Mouse (Mus musculus) activated CD4-positive, CD25-positive, alpha-beta regulatory T cell, adult 9 weeks (primary cell): ENCODE measurements around the gene Lrrc10b. TPM values are rescaled to one million over a fixed set of nuclear protein-coding genes. Genes with fewer than 3 reads are reported as not detected.

Experiments
- polyA plus RNA-seq: library from polyadenylated mRNA; unstranded; fragments of 100-300 nt; shearing (Covaris generic); gene quantifications from one replicate; pipeline ENCODE4 v1.2.1, GENCODE M21; 2017

Gene Lrrc10b
- polyA plus RNA-seq, result not detected

GRCm38 (mm10) chr19:10456752-10457483 lies at the start of gene Lrrc10b:
TSS of gene Lrrc10b (minus strand) at chr19:10457473.

DNA sequence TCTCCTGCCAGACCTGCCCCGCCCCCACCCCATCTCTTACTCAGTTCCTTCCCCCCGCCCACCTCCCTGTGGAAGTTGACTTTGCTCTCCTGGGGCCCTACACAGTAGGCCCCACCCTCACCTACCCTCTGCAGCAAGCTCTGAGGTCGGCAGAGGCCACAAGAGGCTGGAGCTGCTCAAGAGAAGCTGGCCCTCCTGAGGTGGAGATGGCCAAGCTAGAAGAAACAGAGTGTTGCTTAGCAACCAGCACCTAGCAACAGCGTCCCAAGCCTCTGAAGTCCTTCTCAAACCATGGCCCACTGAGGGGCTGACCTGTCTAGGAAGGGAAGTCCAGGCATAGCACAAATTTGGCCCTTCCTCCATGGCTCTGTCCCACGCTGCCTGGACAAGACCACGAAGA lies 25.4 kb upstream of the Lrrc10b start, which contains the start of gene Ppp1r32:
Ppp1r32 (minus strand) TSS at position 226 of the 400 bp plus-strand sequence.

Other genes with a start within 250 kb of the Lrrc10b start
- gene Myrf, start 216.7 kb downstream of the Lrrc10b start, polyA plus RNA-seq, result not detected
- gene Dagla, start 152.6 kb downstream of the Lrrc10b start, polyA plus RNA-seq, result 0.11 TPM
- not detected for gene Syt7, start 68.4 kb downstream of the Lrrc10b start, polyA plus RNA-seq
- gene Ppp1r32, start 25.5 kb upstream of the Lrrc10b start, polyA plus RNA-seq, result 0.34 TPM
- gene Cpsf7, start 67.8 kb upstream of the Lrrc10b start, polyA plus RNA-seq, result 34.1 TPM
- gene Sdhaf2, start 68.7 kb upstream of the Lrrc10b start, polyA plus RNA-seq, result 102 TPM
- 11.6 TPM for gene Tmem216, start 98.8 kb upstream of the Lrrc10b start, polyA plus RNA-seq
- gene Cyb561a3, start 119.7 kb upstream of the Lrrc10b start, polyA plus RNA-seq, result 53.7 TPM
- gene Tmem138, start 119.9 kb upstream of the Lrrc10b start, polyA plus RNA-seq, result 20.5 TPM
- gene Ddb1, start 147.9 kb upstream of the Lrrc10b start, polyA plus RNA-seq, result 199 TPM
- 10.4 TPM for gene Tkfc, start 148.2 kb upstream of the Lrrc10b start, polyA plus RNA-seq
- not detected for gene Vwce, start 176.7 kb upstream of the Lrrc10b start, polyA plus RNA-seq
- gene Pga5, start 220.6 kb upstream of the Lrrc10b start, polyA plus RNA-seq, result not detected
- 21.6 TPM for gene Vps37c, start 231.3 kb upstream of the Lrrc10b start, polyA plus RNA-seq